Mouse (Mus musculus) E14TG2a.4 (cell line): ENCODE results near the gene Galm.
A peak's percentile ranks its signal among the peaks of the same experiment; 100 is the strongest.

ENCODE experiments used
- CTCF ChIP-seq: conservative IDR thresholded peaks from 2 replicates; pipeline ENCODE4 v1.5.1; 2014; ENCODE audit warnings: low read length
- NANOG ChIP-seq: IDR thresholded peaks from 2 replicates; pipeline ENCODE4 v1.6.1; 2014; ENCODE audit warnings: borderline replicate concordance, low read length, mixed read lengths
- POU5F1 ChIP-seq: IDR thresholded peaks from 2 replicates; pipeline ENCODE4 v1.6.1; 2014; ENCODE audit warnings: low read length, borderline replicate concordance

GRCm38 (mm10) chr17:80179959-80180358 is 52.7 kb downstream of the Galm start:
- TF ChIP-seq CTCF (peak; percentile 83), POU5F1 (no peak), NANOG (no peak)
